Mouse (Mus musculus) midbrain, embryonic 16.5 days (tissue): ENCODE results near the gene Rcc1. TPM values are rescaled to one million over a fixed set of nuclear protein-coding genes. Genes with fewer than 3 reads are reported as not detected.
"Not testable (repeated sequence)": the region's sequence is repeated elsewhere in the genome, so short reads cannot be mapped to it uniquely, and the experiment has no call there.

Experiments used
- ATAC-seq: fragments of 200-750 bp; cut with Nextera tagmentation; 2 replicates; pipeline ENCODE4 v1.8.0; 2017; ENCODE audit warnings: moderate TSS enrichment
- H3K27ac ChIP-seq: fragments of 300-500 bp; sonication (generic); 2 replicates; pipeline ENCODE4 v1.5.1; 2014; ENCODE audit warnings: mild to moderate bottlenecking, low read length, mixed read lengths
- H3K27me3 ChIP-seq: fragments of 300-500 bp; sonication (generic); 2 replicates; pipeline ENCODE4 v1.6.1; 2014; ENCODE audit warnings: low read depth, low read length, mixed read lengths; ENCODE audit not compliant: control insufficient read depth, insufficient read depth
- H3K36me3 ChIP-seq: fragments of 300-500 bp; sonication (generic); 2 replicates; pipeline ENCODE4 v1.6.1; 2014; ENCODE audit warnings: mild to moderate bottlenecking, low read length, moderate library complexity, mixed read lengths; ENCODE audit not compliant: control insufficient read depth, insufficient read depth
- H3K4me1 ChIP-seq: fragments of 300-500 bp; sonication (generic); 2 replicates; pipeline ENCODE4 v1.6.1; 2014; ENCODE audit warnings: mild to moderate bottlenecking, low read length, mixed read lengths; ENCODE audit not compliant: control insufficient read depth, insufficient read depth
- H3K4me2 ChIP-seq: fragments of 300-500 bp; sonication (generic); 2 replicates; pipeline ENCODE4 v1.6.1; 2014; ENCODE audit warnings: mild to moderate bottlenecking, low read length, mixed read lengths
- H3K4me3 ChIP-seq: fragments of 300-500 bp; sonication (generic); 2 replicates; pipeline ENCODE4 v1.5.1; 2014; ENCODE audit warnings: low read depth, mild to moderate bottlenecking, low read length, moderate library complexity, mixed read lengths
- H3K9ac ChIP-seq: fragments of 300-500 bp; sonication (generic); 2 replicates; pipeline ENCODE4 v1.6.1; 2014; ENCODE audit warnings: low read depth, low read length, mixed read lengths
- H3K9me3 ChIP-seq: fragments of 300-500 bp; sonication (generic); replicated peaks from 2 replicates; pipeline ENCODE4 v1.6.1; 2014; ENCODE audit warnings: mild to moderate bottlenecking, low read length, mixed read lengths; ENCODE audit not compliant: control insufficient read depth, poor library complexity, severe bottlenecking
- WGBS: fragments of 180-500 bp; shearing (Covaris S2); extraction: QIAGEN DNeasy Blood & Tissue Kit; methylation state at CpG from one replicate; pipeline ENCODE4 v1.1.7; 2014; 5-methylcytosine and 5-hydroxymethylcytosine counted together
- polyA plus RNA-seq: library from polyadenylated mRNA; unstranded; fragments of >200 nt; fragmentation: Nextera tagmentation; extraction: Ambion mirVana; gene quantifications from 2 replicates; pipeline ENCODE4 v1.2.1, GENCODE M21; 2015

Rcc1 gene
- polyA plus RNA-seq, 1 experiment from 2014 or later: 29.8 TPM

DNA sequence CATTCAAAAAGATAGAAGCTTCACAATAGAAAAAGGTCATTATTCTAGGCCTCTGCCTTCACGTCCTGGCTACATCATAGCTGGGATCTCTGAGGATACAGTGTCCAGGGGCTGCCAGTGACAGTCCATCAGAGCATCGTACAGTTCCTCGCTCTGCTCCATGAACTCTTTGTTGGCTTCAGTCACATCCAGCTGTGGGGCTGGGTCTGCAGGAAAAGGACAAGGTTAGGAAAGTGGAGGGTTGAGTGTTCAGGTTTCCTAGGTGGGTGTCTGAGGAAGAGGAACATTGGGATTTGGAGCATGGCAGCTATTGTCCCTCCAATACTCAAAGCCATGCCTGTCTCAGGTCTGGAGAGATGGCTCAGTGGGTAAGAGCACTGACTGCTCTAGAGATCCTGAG lies 41.6 kb downstream of the Rcc1 start:
- no peak for ATAC-seq
- Histone ChIP-seq H3K27ac (no peak overlapping the region), H3K9me3 (no peaks in the 10 kb centered on the region), H3K36me3 (peaks cover 23% of the 10 kb centered on the region), H3K27me3 (no peaks in the 10 kb centered on the region), H3K9ac (no peak overlapping the region), H3K4me1 (peaks cover 10% of the 10 kb centered on the region), H3K4me2 (no peak overlapping the region), H3K4me3 (no peak overlapping the region)
- 55% methylated on average over 3 of the region's 3 CpGs for WGBS

GRCm38 (mm10) chr4:132311209-132311608 lies 42.2 kb downstream of the Rcc1 start:
- Histone ChIP-seq H3K27ac (no peak overlapping the region), H3K36me3 (peaks cover 17% of the 10 kb centered on the region), H3K9me3 (no peaks in the 10 kb centered on the region), H3K4me2 (no peak overlapping the region), H3K9ac (no peak overlapping the region), H3K27me3 (no peaks in the 10 kb centered on the region), H3K4me1 (peaks cover 10% of the 10 kb centered on the region), H3K4me3 (no peak overlapping the region)
- no peak for ATAC-seq
- 42% methylated on average over 1 of the region's 1 CpGs for whole genome bisulfite sequencing

- H3K4me1 ChIP-seq: peaks cover 10% of the 10 kb centered on the region
- peak overlapping the region; percentile 90 for H3K27ac ChIP-seq
- whole genome bisulfite sequencing: 33% methylated on average over 10 of the region's 10 CpGs
- no peaks in the 10 kb centered on the region for H3K9me3 ChIP-seq
- H3K4me3 ChIP-seq: peak overlapping the region; percentile 55
- H3K4me2 ChIP-seq: peak overlapping the region; percentile 75
- peak; percentile 52; the same call in 1 of the 2 replicates for ATAC-seq
- peak overlapping the region; percentile 81 for H3K9ac ChIP-seq
- peaks cover 13% of the 10 kb centered on the region for H3K36me3 ChIP-seq
- no peaks in the 10 kb centered on the region for H3K27me3 ChIP-seq
Measured at GRCm38 (mm10) chr4:132309849-132310472, 43.4 kb downstream of the Rcc1 start.

GRCm38 (mm10) chr4:132309140-132309848 lies 44.1 kb downstream of the Rcc1 start:
- H3K4me2 ChIP-seq: peak overlapping the region; percentile 75
- H3K9me3 ChIP-seq: no peaks in the 10 kb centered on the region
- peak overlapping the region; percentile 55 for H3K4me3 ChIP-seq
- H3K27ac ChIP-seq: peak overlapping the region; percentile 90
- peak overlapping the region; percentile 81 for H3K9ac ChIP-seq
- H3K4me1 ChIP-seq: peaks cover 10% of the 10 kb centered on the region
- peak; percentile 18; the same call in 1 of the 2 replicates for ATAC-seq
- under 1% methylated on average over 15 of the region's 15 CpGs for WGBS
- no peaks in the 10 kb centered on the region for H3K27me3 ChIP-seq
- peaks cover 13% of the 10 kb centered on the region for H3K36me3 ChIP-seq

DNA sequence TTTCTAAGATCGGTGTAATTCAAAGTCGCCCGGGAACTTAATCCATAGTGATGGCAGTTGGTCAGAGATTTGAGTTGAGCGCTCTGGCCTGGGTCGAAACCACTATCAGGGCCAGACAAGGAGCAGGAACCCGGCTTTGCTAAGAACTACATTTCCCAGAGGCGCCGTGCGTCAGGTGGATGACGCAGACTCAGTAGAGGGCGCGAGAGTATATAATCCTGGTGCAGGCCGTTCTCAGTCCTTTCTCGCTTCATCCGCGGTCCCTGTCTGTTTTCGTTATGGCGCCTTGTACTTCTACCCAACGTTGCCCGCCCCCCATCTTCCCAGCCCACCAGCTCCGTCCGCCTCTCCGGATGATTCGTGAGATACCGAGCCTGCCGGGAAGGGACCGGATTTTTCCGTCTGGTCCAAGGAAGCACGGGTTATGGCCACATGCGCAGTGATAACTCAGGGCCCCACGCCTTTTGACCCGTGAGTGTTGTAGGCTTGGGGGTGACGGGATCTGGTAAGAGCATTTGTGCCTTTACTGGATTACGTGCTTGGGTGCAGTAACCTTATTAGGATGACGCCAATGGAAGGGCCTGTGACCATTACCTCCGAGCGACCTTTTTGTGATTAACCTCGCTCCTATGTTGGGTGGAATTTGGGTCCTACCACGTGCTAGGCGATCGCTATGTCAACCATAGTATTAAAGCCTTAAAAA lies 44.8 kb downstream of the Rcc1 start:
- ATAC-seq: peak; percentile 95
- H3K4me2 ChIP-seq: peak overlapping the region; percentile 75
- H3K9me3 ChIP-seq: no peaks in the 10 kb centered on the region
- peak overlapping the region; percentile 90 for H3K27ac ChIP-seq
- H3K27me3 ChIP-seq: no peaks in the 10 kb centered on the region
- peak overlapping the region; percentile 81 for H3K9ac ChIP-seq
- under 1% methylated on average over 41 of the region's 41 CpGs for WGBS
- peak overlapping the region; percentile 55 for H3K4me3 ChIP-seq
- H3K36me3 ChIP-seq: peaks cover 11% of the 10 kb centered on the region
- H3K4me1 ChIP-seq: peaks cover 10% of the 10 kb centered on the region

- H3K36me3 ChIP-seq: peaks cover 6% of the 10 kb centered on the region
- no peaks in the 10 kb centered on the region for H3K9me3 ChIP-seq
- WGBS: 85% methylated on average over 6 of the region's 6 CpGs
- no peak for ATAC-seq
- H3K27me3 ChIP-seq: no peaks in the 10 kb centered on the region
- H3K4me1 ChIP-seq: peaks cover 13% of the 10 kb centered on the region
- H3K27ac ChIP-seq: no peak overlapping the region
- H3K4me3 ChIP-seq: no peak overlapping the region
- no peak overlapping the region for H3K9ac ChIP-seq
- H3K4me2 ChIP-seq: no peak overlapping the region
Measured at GRCm38 (mm10) chr4:132306004-132306403, 47.4 kb downstream of the Rcc1 start.

GRCm38 (mm10) chr4:132305276-132305675 lies 48.1 kb downstream of the Rcc1 start:
- peaks cover 3% of the 10 kb centered on the region for H3K36me3 ChIP-seq
- peaks cover 9% of the 10 kb centered on the region for H3K4me1 ChIP-seq
- no peaks in the 10 kb centered on the region for H3K27me3 ChIP-seq
- H3K4me2 ChIP-seq: no peak overlapping the region
- H3K9ac ChIP-seq: no peak overlapping the region
- WGBS: 88% methylated on average over 8 of the region's 8 CpGs
- H3K9me3 ChIP-seq: no peaks in the 10 kb centered on the region
- no peak for ATAC-seq
- no peak overlapping the region for H3K4me3 ChIP-seq
- no peak overlapping the region for H3K27ac ChIP-seq

DNA sequence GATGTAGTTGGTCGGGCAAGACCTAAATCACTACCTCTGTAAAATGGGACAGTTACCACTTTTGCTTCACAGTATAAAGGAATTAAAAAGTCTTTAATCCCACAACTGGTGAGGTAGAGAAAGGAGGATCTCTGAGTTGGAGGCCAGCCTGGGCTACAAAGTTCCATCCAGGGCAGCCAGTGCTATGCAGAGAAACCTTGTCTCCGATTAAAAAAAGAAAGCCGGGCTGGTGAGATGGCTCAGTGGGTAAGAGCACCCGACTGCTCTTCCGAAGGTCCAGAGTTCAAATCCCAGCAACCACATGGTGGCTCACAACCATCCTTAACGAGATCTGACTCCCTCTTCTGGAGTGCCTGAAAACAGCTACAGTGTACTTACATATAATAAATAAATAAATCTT lies 49.9 kb downstream of the Rcc1 start:
- WGBS: 46% methylated on average over 6 of the region's 6 CpGs
- not testable (repeated sequence) for H3K9me3 ChIP-seq, ATAC-seq, H3K27ac ChIP-seq, H3K4me1 ChIP-seq, H3K27me3 ChIP-seq, H3K36me3 ChIP-seq
- peak overlapping the region; percentile 67 for H3K4me2 ChIP-seq
- H3K4me3 ChIP-seq: peak overlapping the region; percentile 42
- H3K9ac ChIP-seq: peak overlapping the region; percentile 57
